Mouse (Mus musculus) gastrocnemius, adult 8-10 months (tissue): ENCODE measurements around the gene Nans. TPM values are rescaled to one million over a fixed set of nuclear protein-coding genes. Genes with fewer than 3 reads are reported as not detected.
A peak's percentile ranks its signal among the peaks of the same experiment; 100 is the strongest.

Source experiments
- DNase-seq, 2 experiments: peaks; one replicate each; pipeline ENCODE4 v3.0.0; 2022; ENCODE audit warnings: low spot score in 2 of 2
- total RNA-seq, 4 experiments: library from RNA; stranded (reverse); gene quantifications; 2 replicates each; pipeline ENCODE4 v1.2.4; 2022

Nans gene
- total RNA-seq, 4 experiments from 2014 or later: 15.3 to 19.1 (median 16.8) TPM

GRCm38 (mm10) chr4:46485696-46486417, 3.2 kb upstream of the Nans start:
- peak; percentile 89 to 91 for DNase-seq

- peak in 1 of 2 experiments; percentile 35 for DNase-seq
Observed at GRCm38 (mm10) chr4:46487348-46487747, 1.7 kb upstream of the Nans start.

- DNase-seq: no peak
Observed at GRCm38 (mm10) chr4:46493071-46493470, 4.0 kb downstream of the Nans start.

GRCm38 (mm10) chr4:46495543-46495942, 6.5 kb downstream of the Nans start:
- DNase-seq: no peak

- no peak for DNase-seq
Observed at GRCm38 (mm10) chr4:46497286-46497892, 8.3 kb downstream of the Nans start.

- no peak for DNase-seq
Observed at GRCm38 (mm10) chr4:46498511-46498910, 9.5 kb downstream of the Nans start.

GRCm38 (mm10) chr4:46498976-46499375, 9.9 kb downstream of the Nans start:
- no peak for DNase-seq

- DNase-seq: no peak
Observed at GRCm38 (mm10) chr4:46502606-46503502, 13.8 kb downstream of the Nans start.

GRCm38 (mm10) chr4:46503881-46504280, 14.8 kb downstream of the Nans start:
- DNase-seq: no peak

- no peak for DNase-seq
Observed at GRCm38 (mm10) chr4:46505361-46506057, 16.5 kb downstream of the Nans start.

GRCm38 (mm10) chr4:46506801-46507610, 18.0 kb downstream of the Nans start:
- DNase-seq: peak; percentile 96 to 97

GRCm38 (mm10) chr4:46507736-46508460, 18.9 kb downstream of the Nans start:
- DNase-seq: peak; percentile 71 to 73

GRCm38 (mm10) chr4:46520491-46520890, 31.4 kb downstream of the Nans start:
- DNase-seq: no peak

- no peak for DNase-seq
Observed at GRCm38 (mm10) chr4:46521457-46521856, 32.4 kb downstream of the Nans start.

GRCm38 (mm10) chr4:46523324-46523723, 34.3 kb downstream of the Nans start:
- no peak for DNase-seq

- DNase-seq: no peak
Observed at GRCm38 (mm10) chr4:46526226-46526625, 37.2 kb downstream of the Nans start.

- no peak for DNase-seq
Observed at GRCm38 (mm10) chr4:46526798-46527557, 37.9 kb downstream of the Nans start.

- no peak for DNase-seq
Observed at GRCm38 (mm10) chr4:46527558-46527926, 38.5 kb downstream of the Nans start.

- DNase-seq: no peak
Observed at GRCm38 (mm10) chr4:46529722-46530121, 40.7 kb downstream of the Nans start.
